Mouse (Mus musculus): ENCODE measurements around the gene Dgkq.
"Not testable (repeated sequence)": the region's sequence is repeated elsewhere in the genome, so short reads cannot be mapped to it uniquely, and the experiment has no call there.

Gene Dgkq

GRCm38 (mm10) chr5:108655891-108656650 is 13.4 kb downstream of the Dgkq start:
- DNase-seq (ENCODE audit: low read depth in 2 of 2, low spot score in 2 of 2): no peak

- no peak for DNase-seq (ENCODE audit: low read depth in 2 of 2, low spot score in 2 of 2)
Measured at GRCm38 (mm10) chr5:108655381-108655780, 14.1 kb downstream of the Dgkq start.

- DNase-seq (ENCODE audit: low read depth in 2 of 2, low spot score in 2 of 2): no peak
Measured at GRCm38 (mm10) chr5:108654444-108654990, 15.0 kb downstream of the Dgkq start.

GRCm38 (mm10) chr5:108653341-108653740 is 16.1 kb downstream of the Dgkq start:
- no peak for DNase-seq (ENCODE audit: low read depth in 2 of 2, low spot score in 2 of 2)

- peak; percentile 52 to 67 for DNase-seq (ENCODE audit: low read depth in 2 of 2, low spot score in 2 of 2)
Measured at GRCm38 (mm10) chr5:108651823-108652222, 17.6 kb downstream of the Dgkq start.

- DNase-seq (ENCODE audit: low read depth in 2 of 2, low spot score in 2 of 2): no peak
Measured at GRCm38 (mm10) chr5:108651136-108651720, 18.2 kb downstream of the Dgkq start.

- no peak for DNase-seq (ENCODE audit: low read depth in 2 of 2, low spot score in 2 of 2)
Measured at GRCm38 (mm10) chr5:108650341-108650740, 19.1 kb downstream of the Dgkq start.

GRCm38 (mm10) chr5:108648937-108649576 is 20.4 kb downstream of the Dgkq start:
- no peak for DNase-seq (ENCODE audit: low read depth in 2 of 2, low spot score in 2 of 2)

- no peak for DNase-seq (ENCODE audit: low read depth in 2 of 2, low spot score in 2 of 2)
Measured at GRCm38 (mm10) chr5:108647820-108648465, 21.5 kb downstream of the Dgkq start.

- DNase-seq (ENCODE audit: low read depth in 2 of 2, low spot score in 2 of 2): no peak
Measured at GRCm38 (mm10) chr5:108647311-108647710, 22.2 kb downstream of the Dgkq start.

GRCm38 (mm10) chr5:108646343-108646660 is 23.2 kb downstream of the Dgkq start:
- no peak for DNase-seq (ENCODE audit: low read depth in 2 of 2, low spot score in 2 of 2)

GRCm38 (mm10) chr5:108645651-108646342 is 23.7 kb downstream of the Dgkq start:
- DNase-seq (ENCODE audit: low read depth in 2 of 2, low spot score in 2 of 2): no peak

- no peak for DNase-seq (ENCODE audit: low read depth in 2 of 2, low spot score in 2 of 2)
Measured at GRCm38 (mm10) chr5:108643674-108644073, 25.8 kb downstream of the Dgkq start.

GRCm38 (mm10) chr5:108636172-108636571 is 33.3 kb downstream of the Dgkq start:
- DNase-seq (ENCODE audit: low read depth in 2 of 2, low spot score in 2 of 2): no peak

GRCm38 (mm10) chr5:108634088-108634487 is 35.4 kb downstream of the Dgkq start:
- not testable (repeated sequence) for DNase-seq (ENCODE audit: low read depth in 2 of 2, low spot score in 2 of 2)

- DNase-seq (ENCODE audit: low read depth in 2 of 2, low spot score in 2 of 2): no peak
Measured at GRCm38 (mm10) chr5:108633676-108634075, 35.8 kb downstream of the Dgkq start.

GRCm38 (mm10) chr5:108629634-108630483 is 39.6 kb downstream of the Dgkq start, which contains the start of the genes Gak and Tmem175:
Gene Gak (minus strand): TSS chr5:108629755.
Gene Tmem175 (plus strand): TSS chr5:108629770.
- peak; percentile 87 to 89 for DNase-seq (ENCODE audit: low read depth in 2 of 2, low spot score in 2 of 2)

- peak; percentile 10 to 36 for DNase-seq (ENCODE audit: low read depth in 2 of 2, low spot score in 2 of 2)
Measured at GRCm38 (mm10) chr5:108628891-108629633, 40.4 kb downstream of the Dgkq start.

- no peak for DNase-seq (ENCODE audit: low read depth in 2 of 2, low spot score in 2 of 2)
Measured at GRCm38 (mm10) chr5:108626050-108626660, 43.3 kb downstream of the Dgkq start.

Data from CD8-positive naive resting alpha-beta T cell, adult 2 months (primary cell).